Mouse (Mus musculus): ENCODE data around the gene Ston1. TPM values are rescaled to one million over a fixed set of nuclear protein-coding genes. Genes with fewer than 3 reads are reported as not detected.

The Ston1 gene
- polyA plus RNA-seq, 1 experiment: 9.3 TPM

GRCm38 (mm10) chr17:88644876-88645275, 47.4 kb downstream of the Ston1 start:
- no peak for DNase-seq (ENCODE audit: low read depth in 1 of 2, low spot score in 2 of 2)
- WGBS: 88% methylated on average over 7 of the region's 7 CpGs
- H3K4me3 ChIP-seq (ENCODE audit: extremely low read depth, insufficient read depth, insufficient read length): no peak overlapping the region
- no peak overlapping the region for H3K27ac ChIP-seq (ENCODE audit: insufficient read depth, low read length)
- no peak for TF ChIP-seq CTCF (IDR thresholded peaks at IDR 0.05; ENCODE audit: extremely low read depth, insufficient read depth, insufficient read length, insufficient replicate concordance)
- no peak for TF ChIP-seq POLR2A (IDR thresholded peaks at IDR 0.05; ENCODE audit: low read depth, low read length)
- H3K27me3 ChIP-seq (ENCODE audit: control insufficient read depth, insufficient read depth, low read length): no peaks in the 10 kb centered on the region
- no peaks in the 10 kb centered on the region for H3K4me1 ChIP-seq (ENCODE audit: control insufficient read depth, insufficient read depth, insufficient read length)
- H3K36me3 ChIP-seq (ENCODE audit: control insufficient read depth, insufficient read depth, low read length): no peaks in the 10 kb centered on the region

GRCm38 (mm10) chr17:88645299-88645698, 47.8 kb downstream of the Ston1 start:
- no peaks in the 10 kb centered on the region for H3K36me3 ChIP-seq (ENCODE audit: control insufficient read depth, insufficient read depth, low read length)
- H3K27ac ChIP-seq (ENCODE audit: insufficient read depth, low read length): no peak overlapping the region
- no peak overlapping the region for H3K4me3 ChIP-seq (ENCODE audit: extremely low read depth, insufficient read depth, insufficient read length)
- TF ChIP-seq CTCF (IDR thresholded peaks at IDR 0.05; ENCODE audit: extremely low read depth, insufficient read depth, insufficient read length, insufficient replicate concordance) (no peak), POLR2A (IDR thresholded peaks at IDR 0.05; ENCODE audit: low read depth, low read length) (no peak)
- no peak for DNase-seq (ENCODE audit: low read depth in 1 of 2, low spot score in 2 of 2)
- no peaks in the 10 kb centered on the region for H3K4me1 ChIP-seq (ENCODE audit: control insufficient read depth, insufficient read depth, insufficient read length)
- 84% methylated on average over 11 of the region's 11 CpGs for WGBS
- H3K27me3 ChIP-seq (ENCODE audit: control insufficient read depth, insufficient read depth, low read length): no peaks in the 10 kb centered on the region

GRCm38 (mm10) chr17:88647149-88647548, 49.7 kb downstream of the Ston1 start:
- no peak for TF ChIP-seq POLR2A (IDR thresholded peaks at IDR 0.05; ENCODE audit: low read depth, low read length)
- no peak for TF ChIP-seq CTCF (IDR thresholded peaks at IDR 0.05; ENCODE audit: extremely low read depth, insufficient read depth, insufficient read length, insufficient replicate concordance)
- no peak for DNase-seq (ENCODE audit: low read depth in 1 of 2, low spot score in 2 of 2)

GRCm38 (mm10) chr17:88652010-88652409, 54.5 kb downstream of the Ston1 start:
- Histone ChIP-seq H3K4me3 (ENCODE audit: extremely low read depth, insufficient read depth, insufficient read length) (no peak overlapping the region), H3K27ac (ENCODE audit: insufficient read depth, low read length) (no peak overlapping the region), H3K27me3 (ENCODE audit: control insufficient read depth, insufficient read depth, low read length) (no peaks in the 10 kb centered on the region), H3K36me3 (ENCODE audit: control insufficient read depth, insufficient read depth, low read length) (no peaks in the 10 kb centered on the region), H3K4me1 (ENCODE audit: control insufficient read depth, insufficient read depth, insufficient read length) (no peaks in the 10 kb centered on the region)
- 8% methylated on average over 9 of the region's 9 CpGs for WGBS
- TF ChIP-seq CTCF (IDR thresholded peaks at IDR 0.05; ENCODE audit: extremely low read depth, insufficient read depth, insufficient read length, insufficient replicate concordance) (peak; percentile 77; the same call in 1 of the 2 replicates), POLR2A (IDR thresholded peaks at IDR 0.05; ENCODE audit: low read depth, low read length) (no peak)
- DNase-seq (ENCODE audit: low read depth in 1 of 2, low spot score in 2 of 2): peak; percentile 7 to 50

More at GRCm38 (mm10) chr17:88647149-88647548, 49.7 kb downstream of the Ston1 start:
- Histone ChIP-seq H3K27ac (ENCODE audit: insufficient read depth, low read length) (no peak overlapping the region), H3K27me3 (ENCODE audit: control insufficient read depth, insufficient read depth, low read length) (no peaks in the 10 kb centered on the region), H3K4me3 (ENCODE audit: extremely low read depth, insufficient read depth, insufficient read length) (no peak overlapping the region), H3K4me1 (ENCODE audit: control insufficient read depth, insufficient read depth, insufficient read length) (no peaks in the 10 kb centered on the region), H3K36me3 (ENCODE audit: control insufficient read depth, insufficient read depth, low read length) (no peaks in the 10 kb centered on the region)
- WGBS: 89% methylated on average over 3 of the region's 3 CpGs

- Histone ChIP-seq H3K4me1 (ENCODE audit: control insufficient read depth, insufficient read depth, insufficient read length) (no peaks in the 10 kb centered on the region), H3K36me3 (ENCODE audit: control insufficient read depth, insufficient read depth, low read length) (no peaks in the 10 kb centered on the region), H3K4me3 (ENCODE audit: extremely low read depth, insufficient read depth, insufficient read length) (no peak overlapping the region), H3K27ac (ENCODE audit: insufficient read depth, low read length) (no peak overlapping the region), H3K27me3 (ENCODE audit: control insufficient read depth, insufficient read depth, low read length) (no peaks in the 10 kb centered on the region)
- DNase-seq (ENCODE audit: low read depth in 1 of 2, low spot score in 2 of 2): peak; percentile 26 to 66
- 23% methylated on average over 21 of the region's 21 CpGs for WGBS
- TF ChIP-seq CTCF (IDR thresholded peaks at IDR 0.05; ENCODE audit: extremely low read depth, insufficient read depth, insufficient read length, insufficient replicate concordance) (peak; percentile 89; the same call in 1 of the 2 replicates), POLR2A (IDR thresholded peaks at IDR 0.05; ENCODE audit: low read depth, low read length) (no peak)
Observed at GRCm38 (mm10) chr17:88652702-88653374, 55.4 kb downstream of the Ston1 start.

- TF ChIP-seq POLR2A (IDR thresholded peaks at IDR 0.05; ENCODE audit: low read depth, low read length): no peak
- TF ChIP-seq CTCF (IDR thresholded peaks at IDR 0.05; ENCODE audit: extremely low read depth, insufficient read depth, insufficient read length, insufficient replicate concordance): no peak
- Histone ChIP-seq H3K36me3 (ENCODE audit: control insufficient read depth, insufficient read depth, low read length) (no peaks in the 10 kb centered on the region), H3K4me3 (ENCODE audit: extremely low read depth, insufficient read depth, insufficient read length) (no peak overlapping the region), H3K27ac (ENCODE audit: insufficient read depth, low read length) (no peak overlapping the region), H3K4me1 (ENCODE audit: control insufficient read depth, insufficient read depth, insufficient read length) (no peaks in the 10 kb centered on the region), H3K27me3 (ENCODE audit: control insufficient read depth, insufficient read depth, low read length) (no peaks in the 10 kb centered on the region)
- no peak for DNase-seq (ENCODE audit: low read depth in 1 of 2, low spot score in 2 of 2)
- 84% methylated on average over 4 of the region's 4 CpGs for WGBS
Observed at GRCm38 (mm10) chr17:88653375-88653769, 55.9 kb downstream of the Ston1 start.

- Histone ChIP-seq H3K36me3 (ENCODE audit: control insufficient read depth, insufficient read depth, low read length) (no peaks in the 10 kb centered on the region), H3K4me1 (ENCODE audit: control insufficient read depth, insufficient read depth, insufficient read length) (no peaks in the 10 kb centered on the region), H3K27me3 (ENCODE audit: control insufficient read depth, insufficient read depth, low read length) (no peaks in the 10 kb centered on the region), H3K27ac (ENCODE audit: insufficient read depth, low read length) (no peak overlapping the region), H3K4me3 (ENCODE audit: extremely low read depth, insufficient read depth, insufficient read length) (no peak overlapping the region)
- WGBS: 72% methylated on average over 6 of the region's 6 CpGs
- DNase-seq (ENCODE audit: low read depth in 1 of 2, low spot score in 2 of 2): no peak
- no peak for TF ChIP-seq POLR2A (IDR thresholded peaks at IDR 0.05; ENCODE audit: low read depth, low read length)
- TF ChIP-seq CTCF (IDR thresholded peaks at IDR 0.05; ENCODE audit: extremely low read depth, insufficient read depth, insufficient read length, insufficient replicate concordance): no peak
Observed at GRCm38 (mm10) chr17:88658510-88658909, 61.0 kb downstream of the Ston1 start.

All from spleen, adult 2 months (tissue).